ENCODE assay signal across 18 mouse cellular contexts in the genomic region with DNA sequence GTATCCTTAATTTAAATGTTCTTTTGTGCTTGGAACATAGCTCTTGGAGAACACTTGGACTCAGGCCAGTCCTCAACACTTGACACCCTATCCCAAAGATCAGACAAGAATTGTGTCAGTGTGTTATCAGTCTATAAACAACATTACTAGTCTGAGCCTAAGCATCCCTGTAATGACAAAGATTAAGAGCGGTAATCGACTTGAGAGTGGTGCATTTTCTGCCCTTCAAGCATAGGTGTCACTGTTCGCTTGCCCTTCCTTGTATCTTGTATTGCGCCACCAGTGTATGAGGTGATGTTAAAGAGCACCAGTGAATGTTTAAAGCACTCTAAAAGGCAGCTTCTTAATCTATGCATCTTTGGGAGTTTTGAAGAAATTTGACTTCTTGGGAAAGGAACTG. TPM values are rescaled to one million over a fixed set of nuclear protein-coding genes. Genes with fewer than 3 reads are reported as not detected.
DNase-seq lines count a peak whose midpoint lies in the region; ATAC-seq and TF ChIP-seq lines count a peak whose summit lies in the region.
"Had no signal": no experiment of that assay in that cellular context is flagged by ENCODE, and none has a peak within 500 bp of the region (broad histone marks: within the 10 kb centered on the region; RNA-seq: fewer than 3 reads in every experiment).

No protein-coding gene starts in this region.

- no peaks in the 10 kb centered on the region for H3K27me3 ChIP-seq in forebrain, postnatal 0 days (ENCODE audit: insufficient read depth, low read length)
- H3K27me3 ChIP-seq in forebrain, embryonic 12.5 days = no peaks in the 10 kb centered on the region
- H3K27me3 ChIP-seq in spleen, adult 2 months (ENCODE audit: control insufficient read depth, insufficient read depth, low read length) = no peaks in the 10 kb centered on the region
- no peaks in the 10 kb centered on the region for H3K27me3 ChIP-seq in liver, embryonic 16.5 days (ENCODE audit: control insufficient read depth, insufficient read depth, low read depth, low read length)
- H3K27me3 ChIP-seq: embryonic facial prominence, embryonic 13.5 days; forebrain, embryonic 13.5 days; heart, embryonic 13.5 days; hindbrain, embryonic 13.5 days; megakaryocyte, embryonic 14.5 days had no signal

- no peaks in the 10 kb centered on the region for H3K4me1 ChIP-seq in forebrain, postnatal 0 days (ENCODE audit: insufficient read depth)
- no peaks in the 10 kb centered on the region for H3K4me1 ChIP-seq in forebrain, embryonic 12.5 days
- H3K4me1 ChIP-seq in spleen, adult 2 months (ENCODE audit: control insufficient read depth, insufficient read depth, insufficient read length) = no peaks in the 10 kb centered on the region
- peaks cover 45% of the 10 kb centered on the region for H3K4me1 ChIP-seq in liver, embryonic 16.5 days (ENCODE audit: control insufficient read depth, low read depth, low read length)
- H3K4me1 ChIP-seq: embryonic facial prominence, embryonic 13.5 days; forebrain, embryonic 13.5 days had no signal

- DNase-seq in forebrain, postnatal 0 days = no peak
- DNase-seq in spleen, adult 2 months (ENCODE audit: low read depth in 1 of 2, low spot score in 2 of 2) = no peak
- DNase-seq in spleen, postnatal 10 days (ENCODE audit: low spot score in 2 of 2) = no peak
- DNase-seq in gastrocnemius, postnatal 4 days (ENCODE audit: low spot score in 2 of 2) = no peak
- DNase-seq in thymus, postnatal 25 days = no peak
- DNase-seq in cerebellum, adult 8-10 months = no peak
- DNase-seq: adrenal gland, postnatal 25 days; gastrocnemius, postnatal 14 days; kidney, adult 9 months; right cerebral cortex, adult 18-20 months; thymus, adult 18-20 months had no signal

- no peak overlapping the region for H3K4me3 ChIP-seq in forebrain, postnatal 0 days (ENCODE audit: low read depth, low read length)
- no peak overlapping the region for H3K4me3 ChIP-seq in forebrain, embryonic 12.5 days (replicated peaks)
- H3K4me3 ChIP-seq in spleen, adult 2 months (ENCODE audit: extremely low read depth, insufficient read depth, insufficient read length) = no peak overlapping the region
- no peak overlapping the region for H3K4me3 ChIP-seq in liver, embryonic 16.5 days (ENCODE audit: low read depth, low read length)
- H3K4me3 ChIP-seq: embryonic facial prominence, embryonic 13.5 days; forebrain, embryonic 13.5 days; heart, embryonic 13.5 days; hindbrain, embryonic 13.5 days; megakaryocyte, embryonic 14.5 days had no signal

- no peak for TF ChIP-seq POLR2A in spleen, adult 2 months (IDR thresholded peaks at IDR 0.05; ENCODE audit: low read depth, low read length)

- 93% methylated on average over 4 of the region's 4 CpGs for WGBS in forebrain, postnatal 0 days
- 96% methylated on average over 4 of the region's 4 CpGs for WGBS in forebrain, embryonic 12.5 days
- WGBS in spleen, adult 2 months = 86% methylated on average over 4 of the region's 4 CpGs
- WGBS in liver, embryonic 16.5 days (ENCODE audit: insufficient replicate concordance) = 33% methylated on average over 4 of the region's 4 CpGs

- 0 out of 2 replicates have a peak, but pooled peaks have one; percentile 11 for TF ChIP-seq CTCF in forebrain, postnatal 0 days (IDR thresholded peaks at IDR 0.05; ENCODE audit: low read depth)
- peak; percentile 3; the same call in 1 of the 2 replicates for TF ChIP-seq CTCF in spleen, adult 2 months (IDR thresholded peaks at IDR 0.05; ENCODE audit: extremely low read depth, insufficient read depth, insufficient read length, insufficient replicate concordance)

- H3K9ac ChIP-seq in forebrain, postnatal 0 days = no peak overlapping the region
- no peak overlapping the region for H3K9ac ChIP-seq in forebrain, embryonic 12.5 days
- no peak overlapping the region for H3K9ac ChIP-seq in liver, embryonic 16.5 days (ENCODE audit: low read depth, low read length)
- H3K9ac ChIP-seq: embryonic facial prominence, embryonic 13.5 days; forebrain, embryonic 13.5 days; heart, embryonic 13.5 days; hindbrain, embryonic 13.5 days had no signal

- H3K27ac ChIP-seq in forebrain, postnatal 0 days (ENCODE audit: low read depth, low read length) = no peak overlapping the region
- no peak overlapping the region for H3K27ac ChIP-seq in forebrain, embryonic 12.5 days
- no peak overlapping the region for H3K27ac ChIP-seq in spleen, adult 2 months (ENCODE audit: insufficient read depth, low read length)
- H3K27ac ChIP-seq in liver, embryonic 16.5 days (ENCODE audit: low read length) = peak overlapping the region; percentile 93
- H3K27ac ChIP-seq: embryonic facial prominence, embryonic 13.5 days; forebrain, embryonic 13.5 days; heart, embryonic 13.5 days; hindbrain, embryonic 13.5 days had no signal

- peaks cover 7% of the 10 kb centered on the region; the same call in 1 of the 2 replicates for H3K36me3 ChIP-seq in forebrain, postnatal 0 days (ENCODE audit: insufficient read depth)
- peaks cover 65% of the 10 kb centered on the region for H3K36me3 ChIP-seq in forebrain, embryonic 12.5 days (replicated peaks)
- peaks cover 10% of the 10 kb centered on the region for H3K36me3 ChIP-seq in spleen, adult 2 months (ENCODE audit: control insufficient read depth, insufficient read depth, low read length)
- peaks cover 56% of the 10 kb centered on the region for H3K36me3 ChIP-seq in liver, embryonic 16.5 days (ENCODE audit: control insufficient read depth, insufficient read depth)

- H3K9me3 ChIP-seq in forebrain, postnatal 0 days (ENCODE audit: low read length) = no peaks in the 10 kb centered on the region
- no peaks in the 10 kb centered on the region for H3K9me3 ChIP-seq in forebrain, embryonic 12.5 days
- H3K9me3 ChIP-seq in liver, embryonic 16.5 days (replicated peaks; ENCODE audit: control insufficient read depth, low read length) = no peaks in the 10 kb centered on the region
- H3K9me3 ChIP-seq: embryonic facial prominence, embryonic 13.5 days; forebrain, embryonic 13.5 days; heart, embryonic 13.5 days; hindbrain, embryonic 13.5 days; megakaryocyte, embryonic 14.5 days had no signal

- ATAC-seq in forebrain, postnatal 0 days = no peak
- ATAC-seq in forebrain, embryonic 12.5 days (ENCODE audit: low FRiP score) = no peak
- peak; percentile 44 for ATAC-seq in liver, embryonic 16.5 days (ENCODE audit: low read depth)
- ATAC-seq: forebrain, embryonic 13.5 days had no signal

- H3K4me2 ChIP-seq in forebrain, postnatal 0 days (ENCODE audit: low read depth) = no peak overlapping the region
- H3K4me2 ChIP-seq in forebrain, embryonic 12.5 days = no peak overlapping the region
- H3K4me2 ChIP-seq in liver, embryonic 16.5 days (ENCODE audit: low read depth, low read length) = no peak overlapping the region
- H3K4me2 ChIP-seq: embryonic facial prominence, embryonic 13.5 days; forebrain, embryonic 13.5 days; heart, embryonic 13.5 days; hindbrain, embryonic 13.5 days had no signal

RNA-seq across cellular contexts. Expression of a gene that starts 11.1 kb away (rescaled TPM):
- 6.1 and 7.6 TPM in 2 replicates for total RNA-seq in forebrain, postnatal 0 days (2014; rRNA removed)
- 8.1 and 8.6 TPM in 2 replicates for polyA plus RNA-seq in forebrain, postnatal 0 days (2015; fragmentation: Nextera tagmentation; extraction: Ambion mirVana)
- 110 and 111 TPM in 2 replicates for polyA plus RNA-seq in forebrain, embryonic 12.5 days (2016; fragmentation: Nextera tagmentation; extraction: Ambion mirVana)
- 1.3 and 1.7 TPM in 2 replicates for polyA plus RNA-seq in spleen, adult 2 months (2012; rRNA removed)
- 101 and 110 TPM in 2 replicates for polyA plus RNA-seq in liver, embryonic 16.5 days (2015; fragmentation: Nextera tagmentation; extraction: Ambion mirVana)
- total RNA-seq in gastrocnemius, postnatal 4 days (2021) = 10 to 100 TPM; 14.8 to 17.1 TPM

RNA-seq across cellular contexts. Expression of a gene that starts 11.2 kb away (rescaled TPM):
- 2.8 and 5.4 TPM in 2 replicates for total RNA-seq in forebrain, postnatal 0 days (2014; rRNA removed)
- 3.1 and 4.5 TPM in 2 replicates for polyA plus RNA-seq in forebrain, postnatal 0 days (2015; fragmentation: Nextera tagmentation; extraction: Ambion mirVana)
- 35.1 and 35.6 TPM in 2 replicates for polyA plus RNA-seq in forebrain, embryonic 12.5 days (2016; fragmentation: Nextera tagmentation; extraction: Ambion mirVana)
- 3.7 and 7.2 TPM in 2 replicates for polyA plus RNA-seq in spleen, adult 2 months (2012; rRNA removed)
- polyA plus RNA-seq in liver, embryonic 16.5 days (2015; fragmentation: Nextera tagmentation; extraction: Ambion mirVana) = 36.1 and 41.4 TPM in 2 replicates
- total RNA-seq in gastrocnemius, postnatal 4 days (2021) = 1 to 10 TPM; 5.0 to 5.7 TPM

RNA-seq across cellular contexts. Expression of a gene that starts 55.6 kb away (rescaled TPM):
- 26.9 and 27.6 TPM in 2 replicates for total RNA-seq in forebrain, postnatal 0 days (2014; rRNA removed)
- polyA plus RNA-seq in forebrain, postnatal 0 days (2015; fragmentation: Nextera tagmentation; extraction: Ambion mirVana) = 41.3 and 42.0 TPM in 2 replicates
- 37.4 and 37.6 TPM in 2 replicates for polyA plus RNA-seq in forebrain, embryonic 12.5 days (2016; fragmentation: Nextera tagmentation; extraction: Ambion mirVana)
- 1.5 and 2.1 TPM in 2 replicates for polyA plus RNA-seq in spleen, adult 2 months (2012; rRNA removed)
- 28.2 and 29.5 TPM in 2 replicates for polyA plus RNA-seq in liver, embryonic 16.5 days (2015; fragmentation: Nextera tagmentation; extraction: Ambion mirVana)
- total RNA-seq in gastrocnemius, postnatal 4 days (2021) = 10 to 100 TPM; 31.2 to 32.4 TPM

RNA-seq across cellular contexts. Expression of a gene that starts 59.5 kb away (rescaled TPM):
- total RNA-seq in forebrain, postnatal 0 days (2014; rRNA removed) = 53.9 and 69.8 TPM in 2 replicates
- polyA plus RNA-seq in forebrain, postnatal 0 days (2015; fragmentation: Nextera tagmentation; extraction: Ambion mirVana) = 52.3 and 58.9 TPM in 2 replicates
- 60.7 and 61.7 TPM in 2 replicates for polyA plus RNA-seq in forebrain, embryonic 12.5 days (2016; fragmentation: Nextera tagmentation; extraction: Ambion mirVana)
- polyA plus RNA-seq in spleen, adult 2 months (2012; rRNA removed) = 34.9 and 39.0 TPM in 2 replicates
- 68.8 and 69.6 TPM in 2 replicates for polyA plus RNA-seq in liver, embryonic 16.5 days (2015; fragmentation: Nextera tagmentation; extraction: Ambion mirVana)
- total RNA-seq in gastrocnemius, postnatal 4 days (2021) = 10 to 100 TPM; 58.5 to 64.0 TPM

RNA-seq across cellular contexts. Expression of a gene that starts 59.6 kb away (rescaled TPM):
- total RNA-seq in forebrain, postnatal 0 days (2014; rRNA removed) = 0.77 and 0.81 TPM in 2 replicates
- 0.42 and 0.73 TPM in 2 replicates for polyA plus RNA-seq in forebrain, postnatal 0 days (2015; fragmentation: Nextera tagmentation; extraction: Ambion mirVana)
- 0.22 and 0.27 TPM in 2 replicates for polyA plus RNA-seq in forebrain, embryonic 12.5 days (2016; fragmentation: Nextera tagmentation; extraction: Ambion mirVana)
- polyA plus RNA-seq in spleen, adult 2 months (2012; rRNA removed) = 0.09 and 0.12 TPM in 2 replicates
- 0.14 and 0.34 TPM in 2 replicates for polyA plus RNA-seq in liver, embryonic 16.5 days (2015; fragmentation: Nextera tagmentation; extraction: Ambion mirVana)
- under 1 TPM; 0.05 to 0.15 TPM for total RNA-seq in gastrocnemius, postnatal 4 days (2021)

Comparison
In these comparisons a context has a peak if more than half of its experiments do, and no peak if none do; other contexts are left out.
1. RNA of a gene that starts 11.1 kb away (polyA plus RNA-seq): 110 to 111 TPM in forebrain, embryonic 12.5 days and 101 to 110 TPM in liver, embryonic 16.5 days; 8.1 to 8.6 TPM in forebrain, postnatal 0 days and 1.3 to 1.7 TPM in spleen, adult 2 months; every median in the first group is over 10 times any median in the second.